Mouse (Mus musculus) liver, embryonic 16.5 days (tissue): Measurements from ENCODE around the gene 1500011B03Rik. TPM values are rescaled to one million over a fixed set of nuclear protein-coding genes. Genes with fewer than 3 reads are reported as not detected.

Experiments used
- ATAC-seq: fragments of 200-750 bp; cut with Nextera tagmentation; 2 replicates; pipeline ENCODE4 v1.8.0; 2017; ENCODE audit warnings: low read depth, mild to moderate bottlenecking, moderate number of reproducible peaks, moderate library complexity
- H3K27ac ChIP-seq: fragments of 300-500 bp; sonication (generic); 2 replicates; pipeline ENCODE4 v1.5.1; 2014; ENCODE audit warnings: mild to moderate bottlenecking, low read length
- H3K27me3 ChIP-seq: fragments of 300-500 bp; sonication (generic); 2 replicates; pipeline ENCODE4 v1.6.1; 2014; ENCODE audit warnings: low read depth, low read length, mixed read lengths; ENCODE audit not compliant: control insufficient read depth, insufficient read depth
- H3K36me3 ChIP-seq: fragments of 300-500 bp; sonication (generic); 2 replicates; pipeline ENCODE4 v1.6.1; 2014; ENCODE audit warnings: mild to moderate bottlenecking; ENCODE audit not compliant: control insufficient read depth, insufficient read depth
- H3K4me1 ChIP-seq: fragments of 300-500 bp; sonication (generic); 2 replicates; pipeline ENCODE4 v1.6.1; 2014; ENCODE audit warnings: low read depth, low read length, mixed read lengths; ENCODE audit not compliant: control insufficient read depth
- H3K4me2 ChIP-seq: fragments of 300-500 bp; sonication (generic); 2 replicates; pipeline ENCODE4 v1.6.1; 2014; ENCODE audit warnings: low read depth, low read length, mixed read lengths
- H3K4me3 ChIP-seq: fragments of 300-500 bp; sonication (generic); 2 replicates; pipeline ENCODE4 v1.5.1; 2014; ENCODE audit warnings: low read depth, mild to moderate bottlenecking, low read length
- H3K9ac ChIP-seq: fragments of 300-500 bp; sonication (generic); 2 replicates; pipeline ENCODE4 v1.6.1; 2014; ENCODE audit warnings: low read depth, low read length
- H3K9me3 ChIP-seq: fragments of 300-500 bp; sonication (generic); replicated peaks from 2 replicates; pipeline ENCODE4 v1.6.1; 2016; ENCODE audit warnings: low read length; ENCODE audit not compliant: control insufficient read depth
- WGBS: fragments of 180-500 bp; shearing (Covaris S2); extraction: QIAGEN DNeasy Blood & Tissue Kit; methylation state at CpG from one replicate; pipeline ENCODE4 v1.1.7; 2014; ENCODE audit not compliant: insufficient replicate concordance; 5-methylcytosine and 5-hydroxymethylcytosine counted together
- polyA plus RNA-seq: library from polyadenylated mRNA; unstranded; fragments of >200 nt; fragmentation: Nextera tagmentation; extraction: Ambion mirVana; gene quantifications from 2 replicates; pipeline ENCODE4 v1.2.1, GENCODE M21; 2015

The 1500011B03Rik gene
- polyA plus RNA-seq, 1 experiment from 2014 or later = 19.4 TPM

- 0 out of 2 replicates have a peak overlapping the region, but pooled peaks have one; percentile 4 for H3K9ac ChIP-seq
- 51% methylated on average over 8 of the region's 8 CpGs for WGBS
- peaks cover 43% of the 10 kb centered on the region for H3K4me1 ChIP-seq
Observed at GRCm38 (mm10) chr5:114806636-114807035, 16.6 kb downstream of the 1500011B03Rik start.

GRCm38 (mm10) chr5:114805436-114806350, 17.6 kb downstream of the 1500011B03Rik start:
- Histone ChIP-seq H3K27ac (peak overlapping the region; percentile 67), H3K36me3 (peaks cover 30% of the 10 kb centered on the region), H3K27me3 (no peaks in the 10 kb centered on the region), H3K9ac (no peak overlapping the region), H3K4me1 (peaks cover 52% of the 10 kb centered on the region), H3K4me3 (no peak overlapping the region), H3K4me2 (no peak overlapping the region), H3K9me3 (no peaks in the 10 kb centered on the region)
- WGBS = 42% methylated on average over 15 of the region's 15 CpGs
- ATAC-seq = no peak

More at GRCm38 (mm10) chr5:114806636-114807035, 16.6 kb downstream of the 1500011B03Rik start:
- peak overlapping the region; percentile 68 for H3K27ac ChIP-seq
- peak overlapping the region; percentile 28; the same call in 1 of the 2 replicates for H3K4me2 ChIP-seq
- H3K4me3 ChIP-seq = no peak overlapping the region
- no peak for ATAC-seq
- H3K27me3 ChIP-seq = no peaks in the 10 kb centered on the region
- H3K9me3 ChIP-seq = no peaks in the 10 kb centered on the region
- H3K36me3 ChIP-seq = peaks cover 26% of the 10 kb centered on the region

GRCm38 (mm10) chr5:114804958-114805357, 18.3 kb downstream of the 1500011B03Rik start:
- peaks cover 37% of the 10 kb centered on the region for H3K36me3 ChIP-seq
- H3K4me3 ChIP-seq = no peak overlapping the region
- no peak for ATAC-seq
- H3K27ac ChIP-seq = no peak overlapping the region
- H3K27me3 ChIP-seq = no peaks in the 10 kb centered on the region
- peaks cover 52% of the 10 kb centered on the region for H3K4me1 ChIP-seq
- H3K9me3 ChIP-seq = no peaks in the 10 kb centered on the region
- no peak overlapping the region for H3K9ac ChIP-seq
- H3K4me2 ChIP-seq = no peak overlapping the region
- 62% methylated on average over 3 of the region's 3 CpGs for WGBS

- ATAC-seq = no peak
- WGBS = 87% methylated on average over 13 of the region's 13 CpGs
- Histone ChIP-seq H3K4me1 (peaks cover 47% of the 10 kb centered on the region), H3K9ac (no peak overlapping the region), H3K36me3 (peaks cover 41% of the 10 kb centered on the region), H3K4me3 (no peak overlapping the region), H3K27me3 (no peaks in the 10 kb centered on the region), H3K27ac (no peak overlapping the region), H3K4me2 (no peak overlapping the region), H3K9me3 (no peaks in the 10 kb centered on the region)
Observed at GRCm38 (mm10) chr5:114804335-114804734, 18.9 kb downstream of the 1500011B03Rik start.

GRCm38 (mm10) chr5:114803231-114803630, 20.0 kb downstream of the 1500011B03Rik start:
- Histone ChIP-seq H3K4me2 (no peak overlapping the region), H3K4me1 (peaks cover 39% of the 10 kb centered on the region), H3K36me3 (peaks cover 44% of the 10 kb centered on the region), H3K27ac (no peak overlapping the region), H3K9ac (no peak overlapping the region), H3K27me3 (no peaks in the 10 kb centered on the region), H3K4me3 (no peak overlapping the region), H3K9me3 (no peaks in the 10 kb centered on the region)
- no peak for ATAC-seq
- 85% methylated on average over 13 of the region's 13 CpGs for WGBS

GRCm38 (mm10) chr5:114801841-114802240, 21.4 kb downstream of the 1500011B03Rik start:
- Histone ChIP-seq H3K27ac (no peak overlapping the region), H3K9ac (no peak overlapping the region), H3K27me3 (no peaks in the 10 kb centered on the region), H3K36me3 (peaks cover 48% of the 10 kb centered on the region), H3K4me2 (no peak overlapping the region), H3K4me3 (no peak overlapping the region), H3K9me3 (no peaks in the 10 kb centered on the region), H3K4me1 (peaks cover 28% of the 10 kb centered on the region)
- WGBS = 88% methylated on average over 6 of the region's 6 CpGs
- ATAC-seq = no peak

- Histone ChIP-seq H3K4me3 (no peak overlapping the region), H3K4me1 (peaks cover 25% of the 10 kb centered on the region), H3K27ac (no peak overlapping the region), H3K4me2 (no peak overlapping the region), H3K9ac (no peak overlapping the region), H3K9me3 (no peaks in the 10 kb centered on the region), H3K27me3 (no peaks in the 10 kb centered on the region), H3K36me3 (peaks cover 53% of the 10 kb centered on the region)
- ATAC-seq = peak; percentile 75
- 20% methylated on average over 8 of the region's 8 CpGs for WGBS
Observed at GRCm38 (mm10) chr5:114801049-114801448, 22.2 kb downstream of the 1500011B03Rik start.

GRCm38 (mm10) chr5:114799848-114800247, 23.4 kb downstream of the 1500011B03Rik start:
- Histone ChIP-seq H3K4me3 (no peak overlapping the region), H3K27me3 (no peaks in the 10 kb centered on the region), H3K9me3 (no peaks in the 10 kb centered on the region), H3K9ac (no peak overlapping the region), H3K36me3 (peaks cover 51% of the 10 kb centered on the region), H3K4me2 (no peak overlapping the region), H3K4me1 (peaks cover 19% of the 10 kb centered on the region), H3K27ac (no peak overlapping the region)
- no peak for ATAC-seq
- WGBS = 62% methylated on average over 11 of the region's 11 CpGs

- 87% methylated on average over 8 of the region's 8 CpGs for WGBS
- Histone ChIP-seq H3K27ac (no peak overlapping the region), H3K36me3 (peaks cover 43% of the 10 kb centered on the region), H3K9ac (no peak overlapping the region), H3K4me1 (peaks cover 28% of the 10 kb centered on the region), H3K4me2 (no peak overlapping the region), H3K9me3 (no peaks in the 10 kb centered on the region), H3K4me3 (no peak overlapping the region), H3K27me3 (no peaks in the 10 kb centered on the region)
- no peak for ATAC-seq
Observed at GRCm38 (mm10) chr5:114797253-114797652, 26.0 kb downstream of the 1500011B03Rik start.
